Mouse (Mus musculus) embryonic fibroblast, embryonic 13.5 days (primary cell): ENCODE measurements at regions not wholly inside any gene's neighbourhood (a gene's known extent, or its start where the extent isn't known, plus 50 kb on each side); places are given as distances from the start of the nearest gene placed in this dataset.

Experiments
- H3K27ac ChIP-seq: 2 replicates; pipeline ENCODE4 v1.5.1; 2012; ENCODE audit warnings: low read length, control low read depth, inconsistent platforms; ENCODE audit not compliant: insufficient read depth
- H3K4me1 ChIP-seq: 2 replicates; pipeline ENCODE4 v1.6.1; 2011; ENCODE audit warnings: low read length; ENCODE audit not compliant: control insufficient read depth, insufficient read depth
- H3K4me3 ChIP-seq: 2 replicates; pipeline ENCODE4 v1.5.1; 2011; ENCODE audit warnings: mild to moderate bottlenecking, control low read depth, low read length; ENCODE audit not compliant: insufficient read depth
- CTCF ChIP-seq: IDR thresholded peaks from 2 replicates; pipeline ENCODE4 v1.5.1; 2011; ENCODE audit warnings: mild to moderate bottlenecking, control low read depth, low read length, moderate library complexity, borderline replicate concordance; ENCODE audit not compliant: insufficient read depth
- POLR2A ChIP-seq: IDR thresholded peaks from 2 replicates; pipeline ENCODE4 v1.6.1; 2011; ENCODE audit warnings: low read depth, mild to moderate bottlenecking, control low read depth, low read length, moderate library complexity

DNA sequence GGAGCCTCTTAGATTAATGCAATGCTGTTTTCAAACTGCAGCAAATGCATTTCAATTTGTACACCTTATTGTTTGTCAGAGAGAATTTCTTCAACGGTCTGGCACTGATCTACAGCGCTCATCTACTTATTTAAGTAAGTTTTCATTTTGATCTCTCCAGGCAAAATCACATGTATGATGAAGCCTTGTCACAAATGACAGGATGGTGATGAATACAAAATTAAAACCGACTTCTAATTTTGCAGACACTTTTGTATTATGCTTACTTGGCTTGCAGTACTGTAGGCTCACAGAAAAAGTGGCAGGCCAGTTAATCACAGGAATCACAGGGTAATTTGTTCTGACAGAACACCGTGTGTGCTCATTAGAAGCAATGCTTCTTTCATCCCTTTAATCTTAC, 406.4 kb downstream of the Gria2 start:
- H3K27ac ChIP-seq = no peak overlapping the region
- TF ChIP-seq CTCF (no peak), POLR2A (no peak)
- no peaks in the 10 kb centered on the region for H3K4me1 ChIP-seq
- no peak overlapping the region for H3K4me3 ChIP-seq

DNA sequence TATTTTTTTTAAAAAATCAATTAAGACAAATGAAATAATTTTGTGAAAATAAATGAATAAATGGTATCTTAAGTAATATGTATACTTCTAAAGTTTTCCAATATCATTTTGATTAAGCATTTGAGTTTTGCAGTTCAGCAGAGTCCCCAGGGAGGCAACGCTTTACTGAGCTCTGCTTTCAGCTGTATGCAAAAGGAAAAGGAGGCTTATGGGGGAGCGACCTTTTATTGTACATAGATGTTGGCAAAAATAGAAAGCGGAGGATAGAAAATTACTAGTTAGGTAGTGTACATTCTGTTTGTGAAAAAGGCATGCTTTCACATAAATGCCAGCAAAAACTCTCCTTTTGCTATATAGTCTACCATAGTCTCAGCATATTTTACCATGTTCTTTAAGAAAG, 382.2 kb downstream of the Gria2 start:
- no peak overlapping the region for H3K4me3 ChIP-seq
- no peak overlapping the region for H3K27ac ChIP-seq
- H3K4me1 ChIP-seq = no peaks in the 10 kb centered on the region
- TF ChIP-seq POLR2A (no peak), CTCF (no peak)

DNA sequence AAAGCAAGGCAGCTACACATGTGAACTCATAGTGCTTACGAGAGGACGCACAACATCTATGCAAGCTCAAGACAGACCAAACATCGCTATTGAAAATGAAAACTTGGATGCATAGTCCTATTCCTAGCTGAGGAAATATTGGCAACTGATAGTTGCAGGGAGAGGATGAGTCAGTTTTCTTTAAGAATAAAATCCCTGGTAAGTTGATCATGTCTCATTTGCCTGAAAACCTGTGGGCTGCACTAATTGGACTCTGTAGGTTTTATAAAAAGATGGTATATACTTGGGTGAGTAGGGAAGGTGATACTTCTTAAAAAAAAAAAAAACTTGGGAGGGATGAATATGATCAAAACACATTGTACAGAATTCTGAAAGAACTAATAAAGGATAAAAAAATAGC, 381.2 kb downstream of the Gria2 start:
- no peak overlapping the region for H3K4me3 ChIP-seq
- H3K27ac ChIP-seq = no peak overlapping the region
- H3K4me1 ChIP-seq = no peaks in the 10 kb centered on the region
- TF ChIP-seq POLR2A = no peak
- no peak for TF ChIP-seq CTCF

DNA sequence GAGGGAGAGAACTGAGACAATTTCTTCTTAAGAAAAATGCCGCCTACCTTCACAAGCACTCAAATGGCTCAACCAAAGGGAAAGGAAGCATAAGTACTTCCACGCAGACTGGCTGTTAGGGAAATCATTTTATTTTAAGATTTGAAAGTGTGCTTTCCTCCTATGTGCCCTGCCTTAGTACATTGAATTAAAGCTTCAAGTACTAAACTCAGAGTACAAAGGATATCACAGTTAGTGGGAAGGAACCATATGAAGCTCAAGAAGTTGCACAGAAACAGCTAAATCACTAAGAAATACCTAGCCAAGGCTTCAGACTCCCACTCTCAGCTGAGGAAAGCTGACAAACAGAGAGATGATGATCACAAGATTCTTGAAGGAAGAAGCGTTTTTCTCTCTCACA, 380.5 kb downstream of the Gria2 start:
- Histone ChIP-seq H3K27ac (no peak overlapping the region), H3K4me1 (no peaks in the 10 kb centered on the region), H3K4me3 (no peak overlapping the region)
- TF ChIP-seq CTCF (no peak), POLR2A (no peak)

DNA sequence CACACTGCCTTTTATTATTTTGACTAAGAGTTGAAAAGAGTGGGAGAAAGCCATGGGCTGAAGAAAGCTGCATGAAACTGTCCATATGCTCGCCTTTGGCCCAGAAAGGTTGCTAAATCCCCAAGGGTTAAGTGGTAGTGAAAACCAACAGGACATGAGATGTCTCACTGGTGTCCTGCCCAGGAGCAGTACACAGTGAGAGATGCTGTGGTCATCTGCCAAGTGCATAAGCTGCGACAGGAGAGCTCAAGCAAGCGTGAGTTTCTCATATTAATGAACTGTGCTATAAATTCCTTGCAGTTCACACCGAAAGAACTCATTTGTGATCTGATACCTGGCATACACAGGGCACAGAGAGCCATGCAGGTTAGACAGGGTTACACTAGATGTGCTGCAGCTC, 380.0 kb downstream of the Gria2 start:
- H3K4me3 ChIP-seq = no peak overlapping the region
- H3K27ac ChIP-seq = no peak overlapping the region
- no peaks in the 10 kb centered on the region for H3K4me1 ChIP-seq
- TF ChIP-seq POLR2A = no peak
- TF ChIP-seq CTCF = no peak
